Mouse (Mus musculus): Measurements from ENCODE around the gene Tmem160. TPM values are rescaled to one million over a fixed set of nuclear protein-coding genes. Genes with fewer than 3 reads are reported as not detected.

Gene Tmem160
- polyA plus RNA-seq, 1 experiment from 2014 or later: 51.4 TPM

Other genes starting within 250 kb of the Tmem160 start
- 7.9 and 9.1 TPM in 2 replicates for gene Dhx34, start 230.7 kb upstream of the Tmem160 start, polyA plus RNA-seq (2014; fragmentation: Nextera tagmentation; extraction: Ambion mirVana)
- 0.04 and 0.11 TPM in 2 replicates for gene C5ar2, start 208.6 kb upstream of the Tmem160 start, polyA plus RNA-seq (2014; fragmentation: Nextera tagmentation; extraction: Ambion mirVana)
- 0.46 and 1.3 TPM in 2 replicates for gene C5ar1, start 193.2 kb upstream of the Tmem160 start, polyA plus RNA-seq (2014; fragmentation: Nextera tagmentation; extraction: Ambion mirVana)
- 11.0 and 13.8 TPM in 2 replicates for gene Inafm1, start 179.2 kb upstream of the Tmem160 start, polyA plus RNA-seq (2014; fragmentation: Nextera tagmentation; extraction: Ambion mirVana)
- 18.2 and 19.2 TPM in 2 replicates for gene Ccdc9, start 166.0 kb upstream of the Tmem160 start, polyA plus RNA-seq (2014; fragmentation: Nextera tagmentation; extraction: Ambion mirVana)
- gene Bbc3, start 144.4 kb upstream of the Tmem160 start, polyA plus RNA-seq (2014; fragmentation: Nextera tagmentation; extraction: Ambion mirVana): 6.4 and 8.1 TPM in 2 replicates
- 339 and 377 TPM in 2 replicates for gene Sae1, start 65.0 kb upstream of the Tmem160 start, polyA plus RNA-seq (2014; fragmentation: Nextera tagmentation; extraction: Ambion mirVana)
- gene Zc3h4, start 51.9 kb upstream of the Tmem160 start, polyA plus RNA-seq (2014; fragmentation: Nextera tagmentation; extraction: Ambion mirVana): 15.7 and 20.7 TPM in 2 replicates
- 0.14 and 0.34 TPM in 2 replicates for gene Npas1, start 24.9 kb downstream of the Tmem160 start, polyA plus RNA-seq (2014; fragmentation: Nextera tagmentation; extraction: Ambion mirVana)
- 31.8 and 37.6 TPM in 2 replicates for gene Arhgap35, start 162.2 kb downstream of the Tmem160 start, polyA plus RNA-seq (2014; fragmentation: Nextera tagmentation; extraction: Ambion mirVana)
- gene Ceacam15, start 222.9 kb downstream of the Tmem160 start, polyA plus RNA-seq (2014; fragmentation: Nextera tagmentation; extraction: Ambion mirVana): not detected in 2 replicates

All from hindbrain, embryonic 11.5 days (tissue).